Mouse (Mus musculus) liver, adult 2 months (tissue): ENCODE measurements around the gene Notch4.

Source experiments
- CTCF ChIP-seq: fragments of 200-500 bp; IDR thresholded peaks from 2 replicates; pipeline ENCODE4 v1.5.1; 2011; ENCODE audit warnings: low read depth, low read length, control low read depth
- POLR2A ChIP-seq: fragments of 200-500 bp; IDR thresholded peaks from 2 replicates; pipeline ENCODE4 v1.6.1; 2011; ENCODE audit warnings: low read length, control low read depth; ENCODE audit not compliant: insufficient read depth; ENCODE audit errors: extremely low read depth

DNA sequence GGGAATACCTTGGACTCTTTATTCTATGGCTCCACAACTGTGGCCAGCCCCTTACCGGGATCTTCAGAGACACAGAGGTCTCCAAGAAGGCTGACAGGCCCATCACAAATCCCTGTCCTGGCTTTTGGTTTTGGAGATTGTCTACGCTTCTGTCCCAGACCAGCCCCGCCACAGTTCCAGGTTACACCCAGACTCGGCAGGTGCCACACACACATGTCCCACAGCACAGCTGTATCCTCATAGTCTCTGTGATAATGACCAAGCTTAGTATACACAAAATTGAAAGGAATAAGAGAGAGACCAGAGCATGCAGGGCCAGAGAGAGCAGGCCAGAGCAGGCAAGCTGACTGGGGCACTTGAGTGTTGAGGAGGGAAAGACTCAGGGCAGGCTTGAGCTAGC lies 46.3 kb upstream of the Notch4 start:
- TF ChIP-seq CTCF (no peak), POLR2A (no peak)
